Mouse (Mus musculus) left cerebral cortex, postnatal 14 days (tissue): ENCODE data around the gene 4930564D02Rik. TPM values are rescaled to one million over a fixed set of nuclear protein-coding genes. Genes with fewer than 3 reads are reported as not detected.

Source experiments
- DNase-seq, 2 experiments: peaks; one replicate each; pipeline ENCODE4 v3.0.0; 2021 to 2022; ENCODE audit warnings: low spot score in 2 of 2, mixed read lengths in 1 of 2
- intact Hi-C: fragments of 180-260 bp; cut with DNase I; formaldehyde crosslinking; loops from one replicate; pipeline ENCODE4 v1.15.1; 2025
- total RNA-seq, 2 experiments: library from RNA; stranded (reverse); gene quantifications; 2 replicates each; pipeline ENCODE4 v1.2.3; 2021

The 4930564D02Rik gene
- total RNA-seq, 2 experiments from 2014 or later: not detected

DNA sequence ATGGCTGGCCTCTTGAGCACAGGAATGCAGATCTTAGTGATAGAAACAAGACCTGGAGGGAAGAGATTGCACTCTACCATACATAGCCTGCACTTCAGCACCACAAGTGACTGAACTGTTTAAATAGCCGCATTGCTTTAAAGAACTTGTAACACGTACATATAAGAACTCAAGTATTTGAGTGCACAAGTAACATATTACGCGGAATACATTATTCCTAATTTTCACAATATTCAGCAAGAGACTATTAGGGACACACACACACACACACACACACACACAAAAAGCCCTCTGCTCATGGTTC lies 13.0 kb upstream of the 4930564D02Rik start:
- intact Hi-C loops: loop anchor here (5.0 kb wide), 1 partner anchor 191 kb away; the partner anchor contains the start of genes Capza1 and St7l
- no peak for DNase-seq

- DNase-seq: peak in 1 of 2 experiments; percentile 23
These were observed 11.7 kb upstream of the 4930564D02Rik start for GRCm38 (mm10) chr3:105054952-105055351.

DNA sequence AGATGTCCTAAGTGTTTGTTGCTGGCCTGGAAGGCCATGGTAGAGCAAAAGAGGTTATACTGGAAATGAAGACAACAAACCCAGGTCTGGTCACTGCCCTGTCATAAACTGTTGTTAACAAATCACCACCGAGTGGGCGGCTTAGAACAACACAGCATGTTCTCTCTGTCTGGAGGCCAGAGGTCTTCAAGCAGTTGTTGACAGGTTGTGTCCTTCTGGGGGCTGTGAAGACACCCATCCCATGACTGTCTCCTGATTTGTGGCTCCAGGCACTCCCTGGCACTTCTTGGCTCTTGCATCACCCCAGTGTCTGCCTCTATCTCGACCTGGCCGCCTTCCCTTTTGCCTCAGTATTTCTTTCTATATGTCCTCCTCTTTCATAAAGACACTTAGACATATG lies 11.0 kb upstream of the 4930564D02Rik start:
- intact Hi-C loops: loop anchor here (1.0 to 5.0 kb wide), 2 partner anchors 63 to 343 kb away; no protein-coding TSS in a partner anchor
- DNase-seq: no peak

More at GRCm38 (mm10) chr3:105054952-105055351, 11.7 kb upstream of the 4930564D02Rik start:
- intact Hi-C loops: loop anchor here (1.0 to 5.0 kb wide), 3 partner anchors 63 to 343 kb away; partner anchors contain the start of genes Capza1 and St7l

- peak; percentile 91 to 92 for DNase-seq
- intact Hi-C loops: loop anchor here (5.0 kb wide), 1 partner anchor 347 kb away; no protein-coding TSS in a partner anchor
These were observed 7.8 kb upstream of the 4930564D02Rik start for GRCm38 (mm10) chr3:105058627-105059513.

DNA sequence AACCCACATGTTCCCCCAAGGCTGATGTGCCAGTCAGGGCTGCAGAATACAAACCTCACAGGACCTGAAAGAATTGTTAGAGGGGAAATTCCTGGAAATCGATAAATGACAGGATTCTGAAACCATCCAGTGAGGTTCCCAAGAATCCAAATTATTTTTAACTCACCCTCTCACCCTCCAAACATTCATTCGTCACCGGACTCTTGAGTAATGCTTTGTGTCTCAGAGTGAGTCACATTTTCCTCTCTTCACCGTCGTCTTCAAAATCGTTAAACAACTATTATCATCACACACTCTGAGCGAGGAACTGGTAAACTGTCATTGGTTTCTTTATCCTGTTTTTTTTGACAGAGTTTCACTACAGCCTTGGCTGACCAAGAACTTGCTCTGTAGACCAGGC lies 6.7 kb upstream of the 4930564D02Rik start:
- intact Hi-C loops: loop anchor here (5.0 kb wide), 2 partner anchors 278 to 348 kb away; partner anchors contain the start of genes Fam19a3 and Ppm1j
- no peak for DNase-seq

DNA sequence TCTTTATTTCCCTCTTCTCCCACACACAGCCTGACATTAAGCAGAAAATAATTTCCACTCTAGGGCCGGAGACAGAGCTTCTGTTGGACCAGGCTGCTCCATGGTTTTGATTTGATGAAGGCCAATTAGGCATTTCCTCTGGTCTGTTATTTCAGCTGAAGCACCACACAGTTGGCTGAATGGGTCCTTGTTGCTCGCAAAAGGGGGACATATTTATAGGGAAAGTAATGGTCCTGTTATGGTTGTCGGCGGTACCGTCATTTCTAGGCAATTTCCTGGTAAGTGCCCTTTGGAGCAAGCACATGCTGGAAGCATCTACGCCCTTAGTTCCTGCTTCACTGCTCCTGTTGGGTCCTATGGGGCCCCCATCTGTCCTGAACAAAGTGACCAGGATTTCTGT lies 5.7 kb upstream of the 4930564D02Rik start:
- DNase-seq: no peak
- intact Hi-C loops: loop anchor here (5.0 kb wide), 1 partner anchor 279 kb away; the partner anchor contains the start of genes Fam19a3 and Ppm1j

DNA sequence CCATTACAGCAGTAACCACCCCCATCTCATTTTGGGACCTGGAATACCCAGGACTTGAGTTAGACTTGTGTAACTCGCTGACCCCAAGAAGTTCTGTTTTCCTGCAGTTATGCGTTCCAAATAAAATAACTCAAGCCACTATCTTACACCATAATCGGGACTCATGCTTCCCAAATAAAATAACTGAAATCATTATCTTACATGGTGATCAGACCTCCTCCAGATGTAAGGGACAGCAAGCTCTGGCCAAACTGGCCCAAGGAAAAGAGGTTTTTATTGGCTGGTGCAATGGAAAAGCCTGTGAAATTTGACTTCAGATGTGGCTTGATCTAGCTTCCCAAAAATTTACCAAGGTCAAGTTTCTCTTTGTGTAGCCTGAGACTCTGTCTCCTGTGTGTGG lies 5.1 kb upstream of the 4930564D02Rik start:
- no peak for DNase-seq
- intact Hi-C loops: loop anchor here (5.0 kb wide), 1 partner anchor 279 kb away; the partner anchor contains the start of genes Fam19a3 and Ppm1j

GRCm38 (mm10) chr3:105061991-105062390 lies 4.7 kb upstream of the 4930564D02Rik start:
- intact Hi-C loops: loop anchor here (5.0 kb wide), 1 partner anchor 280 kb away; the partner anchor contains the start of genes Fam19a3 and Ppm1j
- DNase-seq: no peak

- intact Hi-C loops: loop anchor here (5.0 kb wide), 1 partner anchor 280 kb away; the partner anchor contains the start of genes Fam19a3 and Ppm1j
These were observed 4.0 kb upstream of the 4930564D02Rik start for GRCm38 (mm10) chr3:105062676-105063075.

GRCm38 (mm10) chr3:105070553-105070952 lies 3.9 kb downstream of the 4930564D02Rik start:
- intact Hi-C loops: loop anchor here (10.0 kb wide), 1 partner anchor 584 kb away; no protein-coding TSS in a partner anchor
- DNase-seq: no peak

More at GRCm38 (mm10) chr3:105062676-105063075, 4.0 kb upstream of the 4930564D02Rik start:
- no peak for DNase-seq

GRCm38 (mm10) chr3:105071251-105071650 lies 4.6 kb downstream of the 4930564D02Rik start:
- intact Hi-C loops: loop anchor here (10.0 kb wide), 1 partner anchor 584 kb away; no protein-coding TSS in a partner anchor
- DNase-seq: no peak

GRCm38 (mm10) chr3:105072536-105072935 lies 5.9 kb downstream of the 4930564D02Rik start:
- no peak for DNase-seq
- intact Hi-C loops: loop anchor here (10.0 kb wide), 1 partner anchor 582 kb away; no protein-coding TSS in a partner anchor

DNA sequence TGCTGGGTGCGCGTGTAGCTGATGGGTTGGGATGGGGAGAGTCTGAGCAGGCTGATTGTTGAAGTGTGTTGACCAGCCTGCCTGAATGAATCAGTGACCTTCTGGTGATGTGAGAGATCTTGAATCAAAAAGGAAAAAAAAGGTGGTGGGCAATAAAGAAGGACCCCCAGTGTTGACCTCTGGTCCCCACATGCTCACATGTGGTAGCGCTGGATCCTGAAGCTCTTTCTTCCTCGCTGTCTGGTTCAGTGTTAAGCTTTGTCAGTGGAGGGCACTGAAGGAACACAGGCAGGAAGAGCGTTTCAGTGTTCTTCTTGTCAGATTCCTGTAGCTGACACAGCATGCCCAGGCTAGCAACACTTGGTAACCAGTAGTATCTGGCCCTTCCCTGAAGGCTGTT lies 9.2 kb downstream of the 4930564D02Rik start:
- DNase-seq: no peak
- intact Hi-C loops: loop anchor here (10.0 kb wide), 1 partner anchor 579 kb away; no protein-coding TSS in a partner anchor

GRCm38 (mm10) chr3:105078231-105078826 lies 11.7 kb downstream of the 4930564D02Rik start:
- DNase-seq: peak; percentile 85 to 86

GRCm38 (mm10) chr3:105087344-105087743 lies 20.7 kb downstream of the 4930564D02Rik start:
- intact Hi-C loops: no loop called here
- no peak for DNase-seq

More at GRCm38 (mm10) chr3:105078231-105078826, 11.7 kb downstream of the 4930564D02Rik start:
- intact Hi-C loops: loop anchor here (2.0 to 10.0 kb wide), 2 partner anchors 576 to 648 kb away; no protein-coding TSS in a partner anchor

DNA sequence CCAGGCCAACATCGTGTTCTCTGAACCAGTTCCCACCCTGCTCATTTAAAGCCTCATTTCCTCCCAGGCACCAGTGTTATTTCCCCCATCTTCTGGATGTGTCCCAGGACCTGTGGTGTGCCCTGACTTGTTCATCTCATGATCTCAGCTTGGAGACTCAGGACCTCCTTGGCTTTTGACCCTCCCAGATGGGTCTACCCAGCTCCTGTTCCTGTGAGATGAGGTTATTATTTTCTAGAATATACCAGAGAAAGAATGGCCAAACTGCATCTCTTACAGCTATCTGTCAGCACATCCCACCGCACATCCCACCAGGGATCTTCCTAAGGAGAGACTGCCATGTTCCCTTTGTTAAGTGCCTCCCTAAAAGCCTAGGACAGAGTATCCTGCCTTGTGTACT lies 22.0 kb downstream of the 4930564D02Rik start:
- DNase-seq: no peak
- intact Hi-C loops: no loop called here

- DNase-seq: no peak
- intact Hi-C loops: no loop called here
These were observed 23.5 kb downstream of the 4930564D02Rik start for GRCm38 (mm10) chr3:105090147-105090546.

DNA sequence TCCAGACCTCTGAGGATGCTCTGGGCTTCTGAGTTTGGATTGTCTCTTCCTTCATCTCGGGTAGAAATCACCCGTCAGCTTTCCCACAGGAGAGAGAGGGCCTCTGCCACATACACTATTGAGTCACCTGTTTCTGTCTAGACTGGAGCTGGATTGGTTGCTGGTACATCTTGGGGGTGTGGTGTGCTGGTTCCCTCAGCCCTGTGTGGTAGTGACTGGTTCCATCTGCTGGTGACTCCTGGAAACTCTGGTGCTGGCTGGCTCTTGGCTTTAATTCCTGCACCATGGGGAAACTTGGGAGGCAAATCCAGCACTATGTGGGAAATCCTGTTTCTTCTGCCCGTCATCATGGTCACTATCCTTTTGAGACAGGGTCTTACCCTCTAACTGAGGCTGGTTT lies 24.3 kb downstream of the 4930564D02Rik start:
- DNase-seq: peak; percentile 51 to 70
- intact Hi-C loops: no loop called here

DNA sequence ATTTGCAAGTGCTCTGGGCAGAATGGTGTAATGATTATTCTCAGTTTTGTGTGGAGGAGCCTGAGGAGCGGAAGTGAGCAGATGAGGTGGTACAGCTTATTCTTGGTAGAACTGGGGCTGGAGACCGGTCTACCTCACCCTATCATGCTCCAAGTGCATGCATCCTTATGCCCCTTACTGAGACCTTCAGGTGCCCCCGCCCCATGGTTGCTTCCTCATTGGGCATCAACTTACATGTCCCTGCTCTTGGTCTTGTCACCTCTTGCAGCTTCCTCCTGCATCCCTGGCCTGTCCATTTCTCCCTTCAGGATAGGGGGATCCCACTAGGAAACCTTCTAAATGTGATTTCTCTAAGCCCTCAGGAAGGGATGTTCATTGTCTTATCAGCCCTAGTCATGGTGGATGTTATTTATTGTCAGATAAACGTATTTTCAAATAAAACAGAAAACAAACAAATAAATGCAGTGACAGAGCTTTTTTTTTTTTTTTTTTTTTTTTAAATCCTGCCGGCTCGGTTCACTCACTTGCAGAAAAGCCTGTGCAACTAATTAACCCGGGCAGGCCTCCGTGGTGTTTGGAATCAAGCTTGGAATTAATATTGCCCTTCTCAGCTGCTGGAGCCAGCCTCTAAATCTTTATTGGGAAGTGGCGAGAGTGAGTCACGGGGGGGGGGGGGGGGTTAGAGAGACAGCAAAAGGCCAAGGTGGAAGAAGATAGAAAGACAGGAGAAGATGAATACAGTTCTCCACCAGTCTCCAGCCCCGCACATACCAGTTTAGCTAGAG lies 26.3 kb downstream of the 4930564D02Rik start:
- no peak for DNase-seq

More for the DNA sequence above, 26.3 kb downstream of the 4930564D02Rik start:
- intact Hi-C loops: no loop called here
